Mouse (Mus musculus) c-Kit-positive CD71-positive TER-119-negative erythroid progenitor cells, embryonic 14.5 days (primary cell): ENCODE results near the gene Tmem121b.

ENCODE experiments used
- DNase-seq: peaks from one replicate; pipeline ENCODE4 v3.0.0-alpha.2; 2013; ENCODE audit warnings: low read depth

Gene Tmem121b

DNA sequence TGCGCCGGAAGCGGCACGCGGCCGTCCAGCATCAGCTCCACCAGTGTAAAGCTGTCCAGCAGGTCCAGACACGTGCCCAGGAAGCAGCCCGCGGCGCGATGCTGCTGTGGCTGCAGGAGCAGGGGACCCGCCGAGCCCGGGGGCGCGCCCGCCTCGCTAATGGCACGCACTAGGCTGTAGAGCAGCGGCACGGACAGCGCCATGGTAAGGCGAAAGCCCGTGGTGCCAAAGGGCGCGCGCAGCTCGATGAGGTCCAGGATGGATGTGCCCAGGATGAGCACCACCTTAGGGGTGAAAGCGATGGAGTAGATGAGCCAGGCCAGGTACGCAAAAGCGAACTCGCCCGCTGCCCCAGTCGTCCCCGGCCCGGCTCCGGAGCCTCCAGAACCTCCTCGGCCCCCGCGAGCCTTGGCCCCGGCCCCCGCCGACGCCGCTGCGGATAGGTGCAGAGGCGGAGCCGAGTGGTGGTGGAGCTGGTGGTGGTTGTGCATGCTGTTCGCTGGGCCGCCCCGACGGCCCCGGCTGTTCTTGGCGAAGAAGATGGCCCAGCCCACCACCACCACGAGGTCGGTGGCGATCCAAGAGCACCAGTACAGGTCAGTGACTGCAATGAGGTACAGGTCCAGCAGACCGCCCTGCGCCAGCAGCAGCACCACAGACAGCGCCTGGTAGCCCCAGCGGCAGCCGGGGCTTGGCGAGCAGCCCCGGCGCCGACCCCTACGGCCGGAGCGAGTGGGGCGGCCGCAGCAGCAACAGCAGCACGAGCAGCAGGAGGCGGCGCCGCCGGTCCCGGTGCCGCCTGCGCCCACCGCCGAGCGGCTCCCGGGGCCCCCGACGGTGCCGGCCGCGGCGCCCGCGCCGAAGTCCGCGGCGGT, 871 bp downstream of the Tmem121b start:
- no peak for DNase-seq

- no peak for DNase-seq
Observed at GRCm38 (mm10) chr6:120491862-120492498, 1.6 kb downstream of the Tmem121b start.

DNA sequence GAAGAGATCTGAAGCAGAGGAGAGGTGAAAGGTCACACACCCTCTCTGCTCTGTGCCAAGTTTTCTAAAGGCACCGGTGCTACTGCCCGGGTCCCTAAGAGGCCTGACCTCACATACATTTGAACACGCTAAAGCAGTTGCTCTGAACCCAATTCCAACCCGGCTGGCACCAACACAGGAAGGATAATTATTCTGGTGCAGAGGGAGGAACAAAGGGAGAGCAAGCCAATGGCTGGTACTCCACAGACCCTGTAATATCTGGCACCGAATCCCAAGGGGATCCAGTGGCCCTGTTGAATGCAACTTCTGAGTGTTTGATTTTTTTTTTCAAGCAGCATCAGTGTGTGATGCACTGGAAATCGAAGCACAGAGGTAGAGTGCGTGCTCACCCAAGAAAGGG, 2.5 kb downstream of the Tmem121b start:
- no peak for DNase-seq

DNA sequence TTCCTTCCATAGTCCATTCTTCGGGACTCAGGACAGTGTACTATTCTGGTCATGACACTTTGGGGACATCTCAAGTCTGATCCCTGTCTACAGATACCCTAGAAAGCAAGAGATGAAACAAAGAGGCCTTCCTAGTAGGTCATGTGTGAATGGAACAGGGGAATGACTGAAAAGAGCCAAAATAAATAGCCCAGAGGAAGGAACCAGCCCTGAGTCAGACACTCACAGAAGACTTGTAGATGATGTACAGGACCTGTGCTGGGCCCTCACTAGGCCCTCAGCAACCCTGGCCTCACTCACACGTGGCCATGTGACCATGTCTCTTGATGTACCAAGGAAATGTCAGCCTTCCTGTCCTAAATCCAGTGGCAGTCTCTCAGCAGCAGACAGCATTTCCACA, 4.1 kb downstream of the Tmem121b start:
- DNase-seq, result no peak

DNA sequence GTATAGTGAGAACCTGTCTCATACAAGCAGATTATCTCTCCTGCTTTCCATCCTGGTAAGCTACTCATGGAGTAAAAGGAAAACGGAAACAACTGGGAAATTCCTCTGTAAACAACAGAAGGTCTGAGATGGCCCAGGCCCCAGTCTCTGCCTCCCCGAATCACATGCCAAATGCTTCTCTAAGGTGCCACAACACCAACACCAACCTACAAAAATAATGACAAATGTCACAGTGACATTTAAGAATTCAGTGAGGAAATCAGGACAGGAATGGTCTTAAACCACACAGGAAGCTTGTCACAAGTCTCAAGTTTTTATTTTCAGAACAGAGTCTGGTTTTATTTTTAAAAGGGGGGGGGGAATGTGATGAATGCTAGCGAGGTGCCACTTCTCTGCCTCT, 5.0 kb downstream of the Tmem121b start:
- no peak for DNase-seq

DNA sequence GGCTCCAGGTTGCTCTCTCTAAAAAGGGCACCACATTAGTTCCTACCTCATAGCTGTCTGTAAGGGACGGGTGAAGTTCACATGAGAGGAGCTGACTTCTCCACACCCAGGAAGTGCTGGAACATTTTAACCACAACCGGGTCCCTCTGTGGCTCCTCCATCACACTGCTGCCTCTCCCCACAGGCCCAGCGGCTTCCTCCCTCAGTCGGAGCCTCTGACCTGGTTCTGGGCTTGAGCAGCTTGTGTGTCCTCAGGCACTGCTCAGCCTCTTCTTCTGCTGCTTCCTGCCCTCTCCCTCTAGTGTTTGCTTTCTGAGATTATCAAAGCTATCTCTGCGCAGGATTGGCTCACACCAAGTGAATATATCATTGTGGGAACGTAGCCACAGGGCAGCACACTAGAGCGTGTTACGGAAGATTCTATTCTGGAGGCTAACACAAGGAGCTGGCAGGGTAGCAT, 7.5 kb downstream of the Tmem121b start:
- DNase-seq, result no peak

DNA sequence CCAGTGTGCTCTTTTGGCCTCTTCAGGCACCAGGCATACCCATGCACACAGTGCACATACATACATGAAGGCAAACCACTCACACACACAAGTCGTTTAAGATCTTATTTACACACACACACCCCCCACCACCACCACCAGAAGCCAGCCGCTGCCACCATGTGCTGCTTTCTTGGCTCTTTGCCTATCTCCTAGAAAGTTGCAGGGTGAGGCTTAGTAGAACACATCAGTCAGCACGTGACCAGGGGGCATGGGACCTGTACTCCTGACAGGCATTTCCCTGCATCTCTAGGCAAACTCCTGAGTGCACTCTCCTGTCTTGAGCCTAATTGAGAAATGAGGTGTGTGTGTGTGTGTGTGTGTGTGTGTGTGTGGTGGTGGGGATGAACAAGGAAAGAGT, 8.6 kb downstream of the Tmem121b start:
- no peak for DNase-seq

- DNase-seq, result peak; percentile 47
Observed at GRCm38 (mm10) chr6:120483211-120483626, 10.4 kb downstream of the Tmem121b start.

DNA sequence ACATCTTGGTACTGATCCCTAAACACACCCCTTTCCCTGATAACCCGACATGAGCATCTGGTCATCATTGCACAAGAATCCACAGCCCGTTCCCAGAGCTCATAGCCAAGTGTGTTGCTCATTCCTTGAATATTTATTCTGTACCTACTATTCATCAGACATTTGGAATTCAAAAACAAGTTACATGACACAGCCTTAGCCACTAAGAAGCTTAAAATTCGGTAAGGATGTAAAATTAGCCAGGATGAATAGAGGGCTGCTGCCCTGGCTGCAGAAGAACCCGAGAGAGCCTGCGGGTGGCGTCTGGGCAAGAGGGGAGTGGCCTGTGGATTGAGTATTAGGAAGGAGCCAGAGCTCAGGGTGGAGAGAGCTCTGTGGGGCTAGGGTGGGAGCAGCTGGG, 10.9 kb downstream of the Tmem121b start:
- DNase-seq, result no peak

GRCm38 (mm10) chr6:120482021-120482420, 11.6 kb downstream of the Tmem121b start:
- no peak for DNase-seq

DNA sequence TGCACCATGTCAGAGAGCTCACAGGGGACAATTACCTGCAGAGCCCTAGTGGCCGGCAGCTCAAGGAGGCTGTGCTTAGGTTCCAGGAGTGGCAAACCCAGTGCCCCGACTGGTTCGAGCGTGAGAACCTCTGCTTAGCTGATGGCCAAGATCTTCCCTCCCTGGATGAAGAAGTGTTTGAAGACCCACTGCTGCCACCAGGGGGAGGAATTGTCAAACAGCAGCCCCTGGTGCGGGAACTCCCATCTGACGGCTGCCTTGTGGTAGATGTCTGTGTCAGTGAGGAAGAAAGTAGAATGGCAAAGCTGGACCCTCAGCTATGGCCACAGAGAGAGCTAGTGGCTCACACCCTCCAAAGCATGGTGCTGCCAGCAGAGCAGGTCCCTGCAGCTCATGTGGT, 12.1 kb downstream of the Tmem121b start:
- DNase-seq, result no peak

DNA sequence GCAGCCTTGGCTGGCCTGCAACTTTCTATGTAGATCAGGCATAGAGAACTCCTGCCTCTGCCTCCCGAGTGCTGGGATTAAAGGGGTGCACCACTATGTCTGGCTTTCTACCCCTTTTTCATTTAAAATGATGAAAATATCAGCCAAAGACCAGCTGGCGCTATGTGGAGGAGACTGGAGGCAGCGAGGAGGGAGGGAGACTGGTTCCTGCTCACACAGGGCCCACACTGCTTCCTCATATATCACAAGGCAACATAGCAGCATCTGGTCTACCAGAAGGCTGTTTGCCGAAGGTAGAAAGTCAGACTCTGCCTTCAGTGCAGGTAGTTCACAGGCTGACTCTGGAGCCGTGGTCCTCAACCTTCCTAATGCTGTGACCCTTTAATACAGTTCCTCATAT, 13.2 kb downstream of the Tmem121b start:
- no peak for DNase-seq

DNA sequence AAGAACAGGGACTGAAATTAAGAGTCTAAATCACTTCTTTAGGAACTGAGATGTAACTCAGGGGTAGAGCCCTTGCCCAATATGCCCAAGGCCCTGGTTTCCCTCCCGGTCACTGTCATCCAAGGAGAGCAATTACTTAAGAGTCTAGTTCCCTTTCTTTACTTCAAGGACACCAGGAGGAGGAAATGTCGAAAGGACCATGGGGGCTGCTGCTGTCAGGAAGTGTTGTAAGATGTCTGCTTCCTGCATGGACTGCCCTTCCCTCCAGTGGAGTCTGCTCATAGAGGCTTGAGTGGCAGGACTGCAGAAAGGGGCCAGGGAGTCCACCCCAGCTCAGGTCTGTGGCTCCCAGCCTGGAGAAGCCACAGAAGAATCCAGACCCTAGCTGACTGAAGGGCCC, 14.3 kb downstream of the Tmem121b start:
- no peak for DNase-seq

- DNase-seq, result no peak
Observed at GRCm38 (mm10) chr6:120475288-120475687, 18.3 kb downstream of the Tmem121b start.

GRCm38 (mm10) chr6:120473427-120473826, 20.2 kb downstream of the Tmem121b start:
- no peak for DNase-seq

DNA sequence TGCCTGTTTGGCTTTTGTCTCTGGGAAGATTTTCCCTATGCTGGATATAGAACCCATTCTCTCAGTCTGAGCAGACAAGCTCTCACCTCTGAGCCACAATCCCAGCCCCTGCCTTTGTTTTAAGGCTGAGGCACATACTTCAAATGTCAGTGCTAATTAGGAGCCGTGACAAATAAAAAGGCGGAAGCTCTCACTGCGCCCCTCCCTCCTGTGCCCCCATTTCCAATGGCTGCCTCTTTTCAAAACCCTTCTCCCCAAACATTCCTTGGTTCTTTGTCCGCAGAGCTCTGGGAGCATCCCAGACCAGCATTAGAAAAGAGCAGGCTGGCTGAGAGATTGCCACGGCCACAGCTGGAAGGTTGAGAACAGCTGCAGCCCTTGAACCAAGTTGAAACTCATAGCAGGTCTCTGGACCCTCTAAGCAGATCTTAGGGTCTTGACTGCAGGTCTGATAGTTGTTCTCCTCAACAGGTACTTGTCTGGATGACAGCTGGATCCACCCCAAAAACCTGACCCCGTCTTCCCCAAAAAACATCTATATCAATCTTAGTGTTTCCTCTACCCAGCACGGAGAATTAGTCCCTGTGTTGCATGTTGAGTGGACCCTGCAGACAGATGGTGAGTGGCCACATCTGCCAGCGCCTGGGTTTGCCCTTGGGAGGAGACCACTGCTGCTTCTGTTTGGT, 21.0 kb downstream of the Tmem121b start:
- no peak for DNase-seq

DNA sequence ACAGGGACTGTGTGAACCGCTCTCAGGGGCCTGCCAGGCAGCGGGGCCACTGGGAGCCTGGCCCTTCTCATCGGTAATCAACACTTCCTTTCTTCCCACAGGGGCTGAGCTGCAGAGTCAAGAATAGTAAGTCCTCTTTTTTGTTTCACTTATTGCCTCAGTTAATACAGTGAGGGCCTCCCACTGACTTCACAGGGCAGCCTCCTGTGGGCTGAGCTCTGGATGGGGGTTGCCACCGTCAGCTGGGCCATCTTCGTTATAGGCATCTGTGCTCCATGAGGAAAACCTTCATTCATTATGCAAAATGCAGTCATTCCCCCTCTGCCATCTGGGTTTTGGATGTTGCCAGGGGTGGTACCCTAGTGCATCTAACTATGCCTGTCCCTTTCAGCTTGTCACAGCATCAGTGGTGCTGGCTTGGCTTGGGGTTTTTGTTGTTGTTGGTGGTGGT, 21.6 kb downstream of the Tmem121b start:
- DNase-seq, result no peak

DNA sequence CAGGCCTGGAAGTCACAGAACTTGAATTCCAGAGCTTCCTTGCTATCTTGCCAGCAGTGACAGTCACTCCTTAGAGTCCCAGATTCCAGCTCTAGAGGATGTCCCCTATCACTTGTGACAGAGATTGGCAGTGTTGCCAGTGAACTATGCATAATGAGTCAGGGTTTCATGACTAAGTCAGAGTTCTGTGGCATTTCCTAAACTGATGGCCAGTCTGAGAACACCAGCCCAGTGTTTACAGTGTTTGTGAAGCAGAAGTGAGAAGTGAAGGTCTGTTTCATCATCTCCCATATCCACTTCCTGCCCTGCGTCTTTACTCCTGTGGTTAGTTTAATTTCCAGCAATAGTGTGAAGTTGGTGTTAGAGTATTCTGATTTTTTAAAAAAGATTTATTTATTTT, 22.9 kb downstream of the Tmem121b start:
- DNase-seq, result no peak

DNA sequence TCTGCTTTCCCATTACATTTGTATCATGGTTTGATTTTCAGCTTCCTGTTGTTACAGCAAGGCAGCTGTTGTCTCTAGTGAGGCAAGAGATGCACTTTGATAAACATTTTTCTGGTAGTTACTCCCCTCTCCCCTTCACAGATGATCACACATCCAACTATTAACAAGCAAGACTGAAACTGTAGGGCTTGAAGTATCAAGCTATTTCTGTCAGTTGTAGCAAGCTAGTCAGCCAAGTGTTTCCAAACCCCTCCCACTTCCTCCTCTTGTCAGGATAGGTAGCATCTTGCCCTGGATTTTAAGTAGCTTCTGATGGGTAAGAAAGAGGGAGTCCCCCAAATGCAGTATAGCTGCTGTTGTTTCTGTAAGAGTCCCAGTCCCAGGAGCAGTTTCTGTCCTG, 23.8 kb downstream of the Tmem121b start:
- DNase-seq, result no peak

GRCm38 (mm10) chr6:120469268-120469667, 24.3 kb downstream of the Tmem121b start:
- no peak for DNase-seq

DNA sequence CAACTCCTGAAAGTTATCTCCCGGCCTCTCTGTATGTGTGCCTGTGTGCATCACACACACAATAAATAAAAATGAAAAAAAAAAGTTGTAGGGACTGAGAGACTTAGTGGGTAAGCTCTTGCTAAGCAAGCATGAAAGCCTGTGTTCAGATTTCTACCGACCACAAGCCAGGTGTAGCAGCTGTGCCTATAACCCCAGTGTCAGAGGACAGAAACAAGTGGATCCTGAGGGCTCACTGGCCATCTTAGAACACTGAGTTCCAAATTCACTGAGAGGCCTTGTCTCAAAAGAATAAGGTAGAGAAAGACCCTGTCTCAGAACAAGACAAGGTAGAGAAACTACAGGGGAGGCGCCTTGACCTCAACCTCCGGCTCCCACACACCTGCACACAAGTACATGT, 25.3 kb downstream of the Tmem121b start:
- DNase-seq, result no peak

DNA sequence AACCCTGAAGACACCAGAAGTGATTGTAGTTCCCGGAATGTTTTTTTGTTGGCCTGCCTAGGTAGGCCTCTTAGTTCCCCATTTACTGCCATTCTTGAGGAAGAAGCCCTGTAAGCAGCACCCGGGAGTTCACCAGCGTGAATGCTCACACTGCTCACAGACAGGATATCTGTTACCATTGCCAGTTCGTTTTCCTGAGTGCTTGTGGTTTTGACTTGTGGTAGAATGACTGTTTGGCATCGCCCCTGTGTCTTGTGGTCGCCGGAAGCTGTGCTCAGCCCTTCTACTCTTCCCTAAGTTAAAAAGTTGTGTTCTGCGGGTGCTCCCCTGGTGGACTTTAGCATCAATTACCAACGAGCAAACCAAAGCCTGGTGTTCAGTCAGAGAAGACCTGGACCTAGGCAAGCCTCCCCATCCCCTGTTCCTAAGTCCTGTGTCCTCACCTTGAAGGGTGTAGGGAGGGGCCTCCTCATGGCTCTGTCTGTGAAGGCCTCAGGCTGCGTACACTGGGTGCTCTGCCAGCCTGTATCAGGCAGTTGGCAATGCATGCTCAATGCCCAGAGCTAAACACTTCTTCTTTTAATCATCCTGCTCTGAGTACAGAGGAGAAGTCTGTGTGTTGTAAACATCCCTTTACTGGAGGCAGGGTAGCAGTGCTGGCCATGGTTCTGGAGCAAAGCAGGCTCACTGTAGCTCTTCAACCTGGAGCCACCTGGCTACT, 26.8 kb downstream of the Tmem121b start:
- no peak for DNase-seq
